Mouse (Mus musculus) spleen, adult 2 months (tissue): ENCODE results near the gene Rpl13a. TPM values are rescaled to one million over a fixed set of nuclear protein-coding genes. Genes with fewer than 3 reads are reported as not detected.

Experiments
- DNase-seq, 2 experiments: peaks; one replicate each; pipeline versions ENCODE4 v3.0.0 to v3.0.0-alpha.2; 2012 to 2021; ENCODE audit warnings: low spot score in 2 of 2, low read depth in 1 of 2
- H3K27ac ChIP-seq: fragments of 200-500 bp; 2 replicates; pipeline ENCODE4 v1.5.1; 2012; ENCODE audit warnings: low read length, inconsistent platforms; ENCODE audit not compliant: insufficient read depth
- H3K27me3 ChIP-seq: fragments of 200-500 bp; 2 replicates; pipeline ENCODE4 v1.6.1; 2012; ENCODE audit warnings: mild to moderate bottlenecking, moderate library complexity, low read length, inconsistent platforms; ENCODE audit not compliant: control insufficient read depth, insufficient read depth
- H3K36me3 ChIP-seq: fragments of 200-500 bp; 2 replicates; pipeline ENCODE4 v1.6.1; 2012; ENCODE audit warnings: mild to moderate bottlenecking, low read length, inconsistent platforms; ENCODE audit not compliant: control insufficient read depth, insufficient read depth
- H3K4me1 ChIP-seq: fragments of 200-500 bp; 2 replicates; pipeline ENCODE4 v1.6.1; 2011; ENCODE audit warnings: inconsistent platforms; ENCODE audit not compliant: control insufficient read depth, insufficient read depth, insufficient read length
- H3K4me3 ChIP-seq: fragments of 200-500 bp; 2 replicates; pipeline ENCODE4 v1.5.1; 2011; ENCODE audit warnings: mild to moderate bottlenecking, inconsistent platforms; ENCODE audit not compliant: insufficient read depth, insufficient read length; ENCODE audit errors: extremely low read depth
- CTCF ChIP-seq: fragments of 200-500 bp; IDR thresholded peaks from 2 replicates; pipeline ENCODE4 v1.5.1; 2011; ENCODE audit warnings: mild to moderate bottlenecking, inconsistent platforms; ENCODE audit not compliant: insufficient read depth, insufficient read length, insufficient replicate concordance; ENCODE audit errors: extremely low read depth
- POLR2A ChIP-seq: fragments of 200-500 bp; IDR thresholded peaks from 2 replicates; pipeline ENCODE4 v1.6.1; 2011; ENCODE audit warnings: low read depth, low read length, inconsistent platforms
- WGBS: fragments of 180-500 bp; shearing (Covaris S2); methylation state at CpG from one replicate; pipeline ENCODE4 v1.1.7; 2018; 5-methylcytosine and 5-hydroxymethylcytosine counted together
- polyA plus RNA-seq: library from polyadenylated mRNA; depleted of rRNA; stranded (reverse); fragments of >200 nt; gene quantifications from 2 replicates; pipeline ENCODE4 v1.2.3, GENCODE M21; 2012; rRNA removed

Gene Rpl13a
- polyA plus RNA-seq, 1 experiment, result 1,860 TPM

- H3K36me3 ChIP-seq, result peaks cover 3% of the 10 kb centered on the region; the same call in 1 of the 2 replicates
- DNase-seq, result peak; percentile 40 to 64
- H3K27ac ChIP-seq, result peak overlapping the region; percentile 96
- H3K4me1 ChIP-seq, result peaks cover 12% of the 10 kb centered on the region; the same call in 1 of the 2 replicates
- TF ChIP-seq POLR2A (peak; percentile 58; the same call in 1 of the 2 replicates), CTCF (peak; percentile 6; the same call in 1 of the 2 replicates)
- WGBS, result 3% methylated on average over 25 of the region's 25 CpGs
- H3K4me3 ChIP-seq, result peak overlapping the region; percentile 67
- H3K27me3 ChIP-seq, result no peaks in the 10 kb centered on the region
Measured at GRCm38 (mm10) chr7:45082401-45083299, 45.9 kb downstream of the Rpl13a start.

GRCm38 (mm10) chr7:45081016-45081415, 47.5 kb downstream of the Rpl13a start:
- no peak overlapping the region for H3K4me3 ChIP-seq
- TF ChIP-seq POLR2A (no peak), CTCF (no peak)
- peak overlapping the region; percentile 31; the same call in 1 of the 2 replicates for H3K27ac ChIP-seq
- DNase-seq, result no peak
- peaks cover 16% of the 10 kb centered on the region for H3K36me3 ChIP-seq
- peaks cover 12% of the 10 kb centered on the region; the same call in 1 of the 2 replicates for H3K4me1 ChIP-seq
- WGBS, result 86% methylated on average over 5 of the region's 5 CpGs
- no peaks in the 10 kb centered on the region for H3K27me3 ChIP-seq

GRCm38 (mm10) chr7:45079856-45080255, 48.7 kb downstream of the Rpl13a start:
- H3K4me3 ChIP-seq, result no peak overlapping the region
- H3K27me3 ChIP-seq, result no peaks in the 10 kb centered on the region
- peak; percentile 66 to 88 for DNase-seq
- no peak overlapping the region for H3K27ac ChIP-seq
- peaks cover 24% of the 10 kb centered on the region for H3K36me3 ChIP-seq
- TF ChIP-seq CTCF (peak; percentile 98), POLR2A (no peak)
- WGBS, result 2% methylated on average over 10 of the region's 10 CpGs
- H3K4me1 ChIP-seq, result peaks cover 12% of the 10 kb centered on the region; the same call in 1 of the 2 replicates

- Histone ChIP-seq H3K27ac (no peak overlapping the region), H3K27me3 (no peaks in the 10 kb centered on the region), H3K4me3 (no peak overlapping the region), H3K4me1 (peaks cover 9% of the 10 kb centered on the region; the same call in 1 of the 2 replicates), H3K36me3 (peaks cover 27% of the 10 kb centered on the region)
- TF ChIP-seq POLR2A (no peak), CTCF (peak; percentile 80; the same call in 1 of the 2 replicates)
- 46% methylated on average over 9 of the region's 9 CpGs for WGBS
- peak; percentile 48 to 77 for DNase-seq
Measured at GRCm38 (mm10) chr7:45078513-45078912, 50.0 kb downstream of the Rpl13a start.

- no peaks in the 10 kb centered on the region for H3K27me3 ChIP-seq
- no peak overlapping the region for H3K4me3 ChIP-seq
- peaks cover 27% of the 10 kb centered on the region for H3K36me3 ChIP-seq
- TF ChIP-seq CTCF (no peak), POLR2A (no peak)
- H3K4me1 ChIP-seq, result peaks cover 4% of the 10 kb centered on the region; the same call in 1 of the 2 replicates
- 84% methylated on average over 2 of the region's 2 CpGs for WGBS
- no peak for DNase-seq
- no peak overlapping the region for H3K27ac ChIP-seq
Measured at GRCm38 (mm10) chr7:45077829-45078228, 50.7 kb downstream of the Rpl13a start.

GRCm38 (mm10) chr7:45077322-45077721, 51.2 kb downstream of the Rpl13a start:
- TF ChIP-seq CTCF, result no peak
- no peak for TF ChIP-seq POLR2A
- WGBS, result 93% methylated on average over 14 of the region's 14 CpGs
- Histone ChIP-seq H3K27me3 (no peaks in the 10 kb centered on the region), H3K4me1 (0 out of 2 replicates have a peak, but pooled peaks cover 2% of the 10 kb centered on the region), H3K36me3 (peaks cover 27% of the 10 kb centered on the region), H3K4me3 (no peak overlapping the region), H3K27ac (no peak overlapping the region)
- DNase-seq, result no peak

- WGBS, result 93% methylated on average over 30 of the region's 30 CpGs
- H3K27ac ChIP-seq, result no peak overlapping the region
- H3K36me3 ChIP-seq, result peaks cover 27% of the 10 kb centered on the region
- no peak for TF ChIP-seq POLR2A
- TF ChIP-seq CTCF, result no peak
- H3K4me1 ChIP-seq, result 0 out of 2 replicates have a peak, but pooled peaks cover 2% of the 10 kb centered on the region
- no peak for DNase-seq
- no peak overlapping the region for H3K4me3 ChIP-seq
- no peaks in the 10 kb centered on the region for H3K27me3 ChIP-seq
Measured at GRCm38 (mm10) chr7:45076501-45076900, 52.1 kb downstream of the Rpl13a start.

Other genes starting within 250 kb of the Rpl13a start
- gene Med25, start 236.0 kb downstream of the Rpl13a start, polyA plus RNA-seq, result 113 and 136 TPM in 2 replicates
- 52.8 and 54.4 TPM in 2 replicates for gene Fuz, start 232.7 kb downstream of the Rpl13a start, polyA plus RNA-seq
- 69.9 and 91.7 TPM in 2 replicates for gene Ap2a1, start 199.3 kb downstream of the Rpl13a start, polyA plus RNA-seq
- not detected in 2 replicates for gene Tsks, start 185.6 kb downstream of the Rpl13a start, polyA plus RNA-seq
- gene Cpt1c, start 153.9 kb downstream of the Rpl13a start, polyA plus RNA-seq, result 4.8 and 6.1 TPM in 2 replicates
- gene Prmt1, start 142.2 kb downstream of the Rpl13a start, polyA plus RNA-seq, result 109 and 112 TPM in 2 replicates
- gene Irf3, start 131.1 kb downstream of the Rpl13a start, polyA plus RNA-seq, result 134 and 147 TPM in 2 replicates
- 33.2 and 38.5 TPM in 2 replicates for gene Bcl2l12, start 130.0 kb downstream of the Rpl13a start, polyA plus RNA-seq
- gene Scaf1, start 112.4 kb downstream of the Rpl13a start, polyA plus RNA-seq, result 59.0 and 65.4 TPM in 2 replicates
- 55.1 and 65.1 TPM in 2 replicates for gene Rras, start 110.8 kb downstream of the Rpl13a start, polyA plus RNA-seq
- 16.1 TPM in 2 replicates for gene Prr12, start 75.9 kb downstream of the Rpl13a start, polyA plus RNA-seq
- 67.9 and 95.7 TPM in 2 replicates for gene Nosip, start 66.3 kb downstream of the Rpl13a start, polyA plus RNA-seq
- gene Prrg2, start 66.1 kb downstream of the Rpl13a start, polyA plus RNA-seq, result 19.9 and 27.6 TPM in 2 replicates
- gene Rcn3, start 36.5 kb downstream of the Rpl13a start, polyA plus RNA-seq, result 96.5 and 100 TPM in 2 replicates
- 64.4 and 75.4 TPM in 2 replicates for gene Fcgrt, start 24.9 kb downstream of the Rpl13a start, polyA plus RNA-seq
- 273 and 325 TPM in 2 replicates for gene Rps11, start 4.3 kb downstream of the Rpl13a start, polyA plus RNA-seq
- 0.28 and 0.70 TPM in 2 replicates for gene Gm45713, start 7.5 kb upstream of the Rpl13a start, polyA plus RNA-seq
- gene Flt3l, start 7.7 kb upstream of the Rpl13a start, polyA plus RNA-seq, result 183 and 197 TPM in 2 replicates
- 45.2 and 48.7 TPM in 2 replicates for gene Pih1d1, start 25.5 kb upstream of the Rpl13a start, polyA plus RNA-seq
- 93.0 and 114 TPM in 2 replicates for gene Aldh16a1, start 25.8 kb upstream of the Rpl13a start, polyA plus RNA-seq
- 0.05 and 0.06 TPM in 2 replicates for gene Slc17a7, start 35.2 kb upstream of the Rpl13a start, polyA plus RNA-seq
- not detected in 2 replicates for gene Gfy, start 50.8 kb upstream of the Rpl13a start, polyA plus RNA-seq
- not detected in 2 replicates for gene Pth2, start 52.2 kb upstream of the Rpl13a start, polyA plus RNA-seq
- gene Ccdc155, start 76.1 kb upstream of the Rpl13a start, polyA plus RNA-seq, result 0.16 and 0.20 TPM in 2 replicates
- gene Dkkl1, start 83.4 kb upstream of the Rpl13a start, polyA plus RNA-seq, result 2.1 and 2.8 TPM in 2 replicates
- 10.6 and 12.1 TPM in 2 replicates for gene Tead2, start 87.0 kb upstream of the Rpl13a start, polyA plus RNA-seq
- 1,116 and 1,582 TPM in 2 replicates for gene Cd37, start 110.4 kb upstream of the Rpl13a start, polyA plus RNA-seq
- not detected in 2 replicates for gene Slc6a16, start 112.3 kb upstream of the Rpl13a start, polyA plus RNA-seq
- 0.27 and 0.43 TPM in 2 replicates for gene Slc6a21, start 148.8 kb upstream of the Rpl13a start, polyA plus RNA-seq
- gene Trpm4, start 205.0 kb upstream of the Rpl13a start, polyA plus RNA-seq, result 7.9 and 10.0 TPM in 2 replicates
- gene Hrc, start 206.5 kb upstream of the Rpl13a start, polyA plus RNA-seq, result 0.04 and 0.09 TPM in 2 replicates
- gene Ppfia3, start 238.3 kb upstream of the Rpl13a start, polyA plus RNA-seq, result 0.22 and 0.27 TPM in 2 replicates
- 0.90 and 2.1 TPM in 2 replicates for gene Lin7b, start 241.8 kb upstream of the Rpl13a start, polyA plus RNA-seq